Mouse (Mus musculus): Measurements from ENCODE around the gene Triobp. TPM values are rescaled to one million over a fixed set of nuclear protein-coding genes. Genes with fewer than 3 reads are reported as not detected.
A peak's percentile ranks its signal among the peaks of the same experiment; 100 is the strongest.

Gene Triobp
- polyA plus RNA-seq, 1 experiment from 2014 or later: 47.9 TPM

DNA sequence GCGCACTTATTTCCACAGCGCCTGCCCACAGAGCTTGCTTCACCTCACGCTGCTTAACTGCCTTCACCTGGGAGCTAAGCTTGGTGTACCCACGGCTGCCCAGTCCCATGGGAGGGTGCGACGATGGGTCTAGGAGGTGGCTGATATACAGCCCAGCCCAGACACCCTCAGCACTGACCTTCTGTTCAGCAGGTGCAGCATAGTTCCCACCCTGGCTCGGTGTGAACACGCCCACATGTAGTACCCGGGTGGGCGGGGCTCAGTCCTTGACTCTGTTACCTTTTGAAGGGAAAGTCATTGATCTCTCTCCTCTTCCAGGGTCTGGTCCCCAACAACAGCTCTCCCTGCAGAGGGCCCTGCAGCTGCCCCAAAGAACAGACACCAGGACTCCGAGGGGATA, 12.0 kb downstream of the Triobp start:
- 88% methylated on average over 11 of the region's 11 CpGs for WGBS
- H3K4me3 ChIP-seq (ENCODE audit: low read depth, low read length): no peak overlapping the region
- no peak for DNase-seq (ENCODE audit: low spot score)
- H3K9me3 ChIP-seq (ENCODE audit: control insufficient read depth, low read length): no peaks in the 10 kb centered on the region
- H3K4me2 ChIP-seq (ENCODE audit: low read depth, severe bottlenecking): no peak overlapping the region
- no peak for ATAC-seq (ENCODE audit: insufficient number of reproducible peaks, low FRiP score, low TSS enrichment, low read depth)
- no peak overlapping the region for H3K27ac ChIP-seq (replicated peaks; ENCODE audit: low read depth, low read length)
- H3K4me1 ChIP-seq (ENCODE audit: control insufficient read depth, insufficient read depth, low read length): peaks cover 5% of the 10 kb centered on the region; the same call in 1 of the 2 replicates
- no peak overlapping the region for H3K9ac ChIP-seq (ENCODE audit: low read length)
- H3K27me3 ChIP-seq (ENCODE audit: control insufficient read depth, insufficient read depth, low read length): no peaks in the 10 kb centered on the region
- H3K36me3 ChIP-seq (ENCODE audit: control insufficient read depth, insufficient read depth, low read length): peaks cover 8% of the 10 kb centered on the region

- WGBS: 82% methylated on average over 4 of the region's 4 CpGs
- no peak overlapping the region for H3K4me2 ChIP-seq (ENCODE audit: low read depth, severe bottlenecking)
- peaks cover 8% of the 10 kb centered on the region for H3K36me3 ChIP-seq (ENCODE audit: control insufficient read depth, insufficient read depth, low read length)
- ATAC-seq (ENCODE audit: insufficient number of reproducible peaks, low FRiP score, low TSS enrichment, low read depth) (no peak), DNase-seq (ENCODE audit: low spot score) (no peak)
- H3K9ac ChIP-seq (ENCODE audit: low read length): no peak overlapping the region
- no peaks in the 10 kb centered on the region for H3K27me3 ChIP-seq (ENCODE audit: control insufficient read depth, insufficient read depth, low read length)
- no peak overlapping the region for H3K27ac ChIP-seq (replicated peaks; ENCODE audit: low read depth, low read length)
- H3K4me1 ChIP-seq (ENCODE audit: control insufficient read depth, insufficient read depth, low read length): peaks cover 5% of the 10 kb centered on the region; the same call in 1 of the 2 replicates
- H3K9me3 ChIP-seq (ENCODE audit: control insufficient read depth, low read length): no peaks in the 10 kb centered on the region
- H3K4me3 ChIP-seq (ENCODE audit: low read depth, low read length): no peak overlapping the region
These were observed 12.6 kb downstream of the Triobp start for GRCm38 (mm10) chr15:78960088-78960487.

GRCm38 (mm10) chr15:78962885-78963284, 15.4 kb downstream of the Triobp start:
- H3K4me1 ChIP-seq (ENCODE audit: control insufficient read depth, insufficient read depth, low read length): no peaks in the 10 kb centered on the region
- DNase-seq (ENCODE audit: low spot score) (peak; percentile 76), ATAC-seq (ENCODE audit: insufficient number of reproducible peaks, low FRiP score, low TSS enrichment, low read depth) (peak; percentile 66)
- peaks cover 8% of the 10 kb centered on the region for H3K36me3 ChIP-seq (ENCODE audit: control insufficient read depth, insufficient read depth, low read length)
- 37% methylated on average over 2 of the region's 2 CpGs for WGBS
- H3K9me3 ChIP-seq (ENCODE audit: control insufficient read depth, low read length): no peaks in the 10 kb centered on the region
- no peak overlapping the region; the same call in 1 of the 2 replicates for H3K27ac ChIP-seq (replicated peaks; ENCODE audit: low read depth, low read length)
- no peaks in the 10 kb centered on the region for H3K27me3 ChIP-seq (ENCODE audit: control insufficient read depth, insufficient read depth, low read length)
- H3K9ac ChIP-seq (ENCODE audit: low read length): no peak overlapping the region
- H3K4me2 ChIP-seq (ENCODE audit: low read depth, severe bottlenecking): no peak overlapping the region
- H3K4me3 ChIP-seq (ENCODE audit: low read depth, low read length): no peak overlapping the region

DNA sequence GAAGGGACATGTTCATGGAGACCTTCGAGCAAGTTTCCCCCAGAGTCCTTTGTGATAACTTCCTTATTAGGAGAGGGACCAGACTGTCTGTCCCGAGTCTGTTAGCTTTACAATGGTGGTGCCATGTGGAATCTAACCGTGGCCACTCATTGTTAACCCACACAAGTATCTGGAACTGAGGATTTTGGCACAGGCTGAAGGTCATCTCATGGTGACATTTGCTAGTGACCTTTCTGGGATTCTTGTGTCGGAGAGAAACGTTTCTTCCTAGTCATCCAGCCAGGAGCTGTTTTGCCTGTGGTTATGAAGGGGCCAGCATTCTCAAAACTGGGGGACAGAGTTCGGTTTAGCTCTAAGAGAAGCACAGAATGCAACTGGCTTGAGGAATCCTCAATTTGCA, 24.1 kb downstream of the Triobp start:
- no peak for DNase-seq (ENCODE audit: low spot score)
- WGBS: 84% methylated on average over 6 of the region's 6 CpGs
- no peaks in the 10 kb centered on the region for H3K9me3 ChIP-seq (ENCODE audit: control insufficient read depth, low read length)
- ATAC-seq (ENCODE audit: insufficient number of reproducible peaks, low FRiP score, low TSS enrichment, low read depth): no peak
- no peaks in the 10 kb centered on the region for H3K4me1 ChIP-seq (ENCODE audit: control insufficient read depth, insufficient read depth, low read length)
- H3K4me3 ChIP-seq (ENCODE audit: low read depth, low read length): no peak overlapping the region
- peaks cover 3% of the 10 kb centered on the region for H3K36me3 ChIP-seq (ENCODE audit: control insufficient read depth, insufficient read depth, low read length)
- no peak overlapping the region for H3K4me2 ChIP-seq (ENCODE audit: low read depth, severe bottlenecking)
- H3K9ac ChIP-seq (ENCODE audit: low read length): no peak overlapping the region
- no peak overlapping the region for H3K27ac ChIP-seq (replicated peaks; ENCODE audit: low read depth, low read length)
- no peaks in the 10 kb centered on the region for H3K27me3 ChIP-seq (ENCODE audit: control insufficient read depth, insufficient read depth, low read length)

DNA sequence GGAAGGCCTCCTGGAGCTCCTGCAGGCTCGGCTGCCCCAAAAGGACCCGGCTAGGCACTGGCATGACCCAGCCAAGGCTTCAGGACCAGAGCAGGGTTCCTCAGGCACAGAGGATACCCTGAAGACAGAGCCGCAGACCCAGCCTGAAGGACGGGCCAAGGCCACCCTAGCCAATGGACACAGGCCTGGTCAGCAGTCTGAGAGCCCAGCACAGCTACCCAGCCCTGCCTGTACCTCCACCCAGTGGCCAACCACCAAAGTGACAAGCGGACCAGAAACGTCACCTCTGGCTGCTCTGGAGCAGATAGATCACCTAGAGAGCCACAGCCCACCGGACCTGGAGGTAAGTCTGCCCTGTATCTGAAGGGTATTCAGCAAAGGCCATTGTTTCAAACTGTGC, 26.4 kb downstream of the Triobp start:
- Histone ChIP-seq H3K9me3 (ENCODE audit: control insufficient read depth, low read length) (no peaks in the 10 kb centered on the region), H3K27ac (replicated peaks; ENCODE audit: low read depth, low read length) (no peak overlapping the region), H3K9ac (ENCODE audit: low read length) (no peak overlapping the region), H3K36me3 (ENCODE audit: control insufficient read depth, insufficient read depth, low read length) (peaks cover 3% of the 10 kb centered on the region; the same call in 1 of the 2 replicates), H3K27me3 (ENCODE audit: control insufficient read depth, insufficient read depth, low read length) (no peaks in the 10 kb centered on the region), H3K4me2 (ENCODE audit: low read depth, severe bottlenecking) (no peak overlapping the region), H3K4me1 (ENCODE audit: control insufficient read depth, insufficient read depth, low read length) (peaks cover 7% of the 10 kb centered on the region; the same call in 1 of the 2 replicates), H3K4me3 (ENCODE audit: low read depth, low read length) (no peak overlapping the region)
- no peak for DNase-seq (ENCODE audit: low spot score)
- no peak for ATAC-seq (ENCODE audit: insufficient number of reproducible peaks, low FRiP score, low TSS enrichment, low read depth)
- WGBS: 71% methylated on average over 7 of the region's 7 CpGs

DNA sequence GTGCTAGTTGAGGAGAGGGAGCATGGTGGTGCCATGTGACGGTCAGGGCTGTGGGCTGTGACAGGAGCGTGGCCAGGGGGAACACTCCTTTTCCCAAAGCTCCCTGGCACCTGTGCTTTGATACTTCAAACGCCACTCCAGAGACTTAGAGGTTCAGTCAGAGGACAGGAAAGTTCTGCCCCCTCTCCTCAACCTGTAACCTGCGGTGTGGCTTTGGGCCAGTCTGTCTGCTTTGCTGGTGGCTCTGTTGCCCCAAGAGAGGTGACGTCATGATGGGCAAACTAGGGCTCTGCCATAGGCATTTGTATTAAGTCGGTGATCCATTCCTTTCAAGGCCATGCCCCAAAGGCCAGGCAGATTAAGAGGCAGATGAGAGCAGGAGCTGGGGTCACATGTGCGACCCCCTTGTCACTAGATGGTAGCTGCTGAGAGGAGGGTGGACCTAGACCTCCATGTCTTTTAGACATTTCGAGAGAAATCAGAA, 30.2 kb downstream of the Triobp start:
- 89% methylated on average over 8 of the region's 8 CpGs for WGBS
- no peak for ATAC-seq (ENCODE audit: insufficient number of reproducible peaks, low FRiP score, low TSS enrichment, low read depth)
- no peak overlapping the region for H3K27ac ChIP-seq (replicated peaks; ENCODE audit: low read depth, low read length)

DNA sequence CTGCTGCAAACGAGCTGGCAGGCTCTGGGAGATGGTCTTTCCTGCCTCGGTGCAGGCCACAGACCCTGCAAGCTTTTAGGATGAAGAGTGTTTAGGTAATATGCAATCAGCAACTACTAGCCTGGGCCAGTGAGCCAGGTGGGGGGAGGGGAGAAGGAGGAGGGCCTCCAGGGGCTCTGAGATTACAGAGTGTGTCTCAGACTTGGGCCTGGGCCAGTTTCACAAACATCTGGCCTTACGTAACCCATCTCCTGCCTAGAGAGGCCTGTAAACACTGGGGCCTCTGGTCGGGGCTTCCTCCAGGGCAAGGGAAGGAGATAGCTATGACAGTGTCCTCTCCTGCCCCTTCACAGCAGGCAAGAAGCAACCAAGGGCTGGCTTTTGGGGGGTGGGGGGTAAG, 31.4 kb downstream of the Triobp start:
- 6% methylated on average over 4 of the region's 4 CpGs for WGBS
- no peak overlapping the region for H3K4me2 ChIP-seq (ENCODE audit: low read depth, severe bottlenecking)
- no peaks in the 10 kb centered on the region for H3K36me3 ChIP-seq (ENCODE audit: control insufficient read depth, insufficient read depth, low read length)
- H3K4me3 ChIP-seq (ENCODE audit: low read depth, low read length): no peak overlapping the region
- H3K27ac ChIP-seq (replicated peaks; ENCODE audit: low read depth, low read length): peak overlapping the region; percentile 16; the same call in 1 of the 2 replicates
- no peak overlapping the region for H3K9ac ChIP-seq (ENCODE audit: low read length)
- no peaks in the 10 kb centered on the region for H3K27me3 ChIP-seq (ENCODE audit: control insufficient read depth, insufficient read depth, low read length)
- ATAC-seq (ENCODE audit: insufficient number of reproducible peaks, low FRiP score, low TSS enrichment, low read depth) (peak; percentile 29; the same call in 1 of the 2 replicates), DNase-seq (ENCODE audit: low spot score) (peak; percentile 67)
- H3K4me1 ChIP-seq (ENCODE audit: control insufficient read depth, insufficient read depth, low read length): peaks cover 18% of the 10 kb centered on the region
- H3K9me3 ChIP-seq (ENCODE audit: control insufficient read depth, low read length): no peaks in the 10 kb centered on the region

More for the DNA sequence above, 30.2 kb downstream of the Triobp start:
- Histone ChIP-seq H3K36me3 (ENCODE audit: control insufficient read depth, insufficient read depth, low read length) (peaks cover 3% of the 10 kb centered on the region; the same call in 1 of the 2 replicates), H3K4me1 (ENCODE audit: control insufficient read depth, insufficient read depth, low read length) (peaks cover 13% of the 10 kb centered on the region), H3K4me2 (ENCODE audit: low read depth, severe bottlenecking) (no peak overlapping the region), H3K27me3 (ENCODE audit: control insufficient read depth, insufficient read depth, low read length) (no peaks in the 10 kb centered on the region), H3K9me3 (ENCODE audit: control insufficient read depth, low read length) (no peaks in the 10 kb centered on the region), H3K9ac (ENCODE audit: low read length) (no peak overlapping the region), H3K4me3 (ENCODE audit: low read depth, low read length) (no peak overlapping the region)
- no peak for DNase-seq (ENCODE audit: low spot score)

GRCm38 (mm10) chr15:78980084-78980483, 32.6 kb downstream of the Triobp start:
- Histone ChIP-seq H3K4me2 (ENCODE audit: low read depth, severe bottlenecking) (no peak overlapping the region), H3K4me1 (ENCODE audit: control insufficient read depth, insufficient read depth, low read length) (peaks cover 28% of the 10 kb centered on the region), H3K4me3 (ENCODE audit: low read depth, low read length) (no peak overlapping the region), H3K9ac (ENCODE audit: low read length) (no peak overlapping the region), H3K27ac (replicated peaks; ENCODE audit: low read depth, low read length) (no peak overlapping the region), H3K36me3 (ENCODE audit: control insufficient read depth, insufficient read depth, low read length) (no peaks in the 10 kb centered on the region), H3K9me3 (ENCODE audit: control insufficient read depth, low read length) (no peaks in the 10 kb centered on the region), H3K27me3 (ENCODE audit: control insufficient read depth, insufficient read depth, low read length) (no peaks in the 10 kb centered on the region)
- WGBS: 89% methylated on average over 4 of the region's 4 CpGs
- ATAC-seq (ENCODE audit: insufficient number of reproducible peaks, low FRiP score, low TSS enrichment, low read depth): no peak
- no peak for DNase-seq (ENCODE audit: low spot score)
